Comparison of ENCODE assay signal across 8 mouse cellular contexts in the genomic region with DNA sequence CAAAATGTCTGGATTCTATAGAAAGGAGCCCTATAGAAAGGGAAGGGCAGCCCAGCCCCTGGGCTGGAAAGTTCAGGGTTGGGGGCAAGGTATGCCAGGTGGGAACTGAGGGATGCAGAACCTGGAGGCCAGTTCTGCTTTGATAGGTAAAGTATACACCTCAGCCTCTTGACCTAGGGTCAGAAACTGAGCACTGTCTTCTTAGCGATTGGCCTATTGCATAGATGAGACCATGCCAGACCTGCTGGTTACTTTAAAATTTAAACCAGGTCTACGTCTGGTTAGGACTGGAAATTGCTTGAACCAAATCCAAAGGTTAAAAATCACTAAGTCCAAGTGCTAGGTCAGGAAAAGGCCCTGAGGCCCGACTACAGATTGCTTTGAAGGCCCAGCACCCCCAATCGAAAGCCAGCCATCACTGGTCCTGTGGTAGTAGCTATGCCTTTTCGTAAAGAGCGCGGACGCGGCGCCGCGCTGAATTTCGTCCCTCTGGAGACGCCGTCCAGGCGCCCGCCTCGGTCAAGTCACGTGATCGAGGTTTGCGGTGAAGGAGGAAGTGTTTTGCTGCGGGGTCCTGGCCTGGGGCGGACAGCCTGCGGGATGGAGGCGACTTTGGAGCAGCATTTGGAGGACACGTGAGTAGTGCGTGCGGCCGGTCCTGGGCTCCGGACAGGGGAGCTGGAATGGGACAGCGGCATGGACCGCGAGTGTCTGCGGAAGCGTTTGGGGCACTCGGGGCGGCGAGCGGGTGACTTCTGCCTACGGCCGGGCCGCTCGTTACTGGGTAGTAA. TPM values are rescaled to one million over a fixed set of nuclear protein-coding genes. Genes with fewer than 3 reads are reported as not detected.
DNase-seq lines count a peak whose midpoint lies in the region; ATAC-seq and TF ChIP-seq lines count a peak whose summit lies in the region.

TSS of gene Lamtor5 (plus strand) at position 380 of the 791 bp plus-strand sequence.

- in situ Hi-C loops in ES-E14 (cut with MboI; ENCODE audit: low sequenced_read_pairs in 2 of 2, unreplicated experiment in 2 of 2) = no loop called here

- ATAC-seq in forebrain, embryonic 16.5 days = peak; percentile 88
- peak; percentile 92 for ATAC-seq in lung, embryonic 14.5 days (ENCODE audit: insufficient read depth)

- no peaks in the 10 kb centered on the region for H3K27me3 ChIP-seq in forebrain, embryonic 16.5 days (replicated peaks; ENCODE audit: control insufficient read depth, insufficient read depth, low read length)
- no peaks in the 10 kb centered on the region for H3K27me3 ChIP-seq in lung, embryonic 14.5 days (ENCODE audit: insufficient read depth, low read length)
- H3K27me3 ChIP-seq in thymus, adult 2 months (ENCODE audit: control insufficient read depth, insufficient read depth, low read length) = no peaks in the 10 kb centered on the region

- H3K27ac ChIP-seq in ES-E14 (ENCODE audit: insufficient read depth, low read depth, low read length, poor library complexity, severe bottlenecking) = no peak within 1 kb of the TSS
- H3K27ac ChIP-seq in forebrain, embryonic 16.5 days (ENCODE audit: low read length) = no peak within 1 kb of the TSS
- H3K27ac ChIP-seq in layer of hippocampus, adult 2 months = peak within 1 kb of the TSS; percentile 87
- no peak within 1 kb of the TSS for H3K27ac ChIP-seq in lung, embryonic 14.5 days (ENCODE audit: low read depth)
- 0 out of 2 replicates have a peak within 1 kb of the TSS, but pooled peaks have one; percentile 5 for H3K27ac ChIP-seq in olfactory bulb, adult 2 months (ENCODE audit: insufficient read depth, low read depth, low read length)
- no peak within 1 kb of the TSS for H3K27ac ChIP-seq in thymus, adult 2 months (ENCODE audit: control insufficient read depth, insufficient read depth, low read length)

- peak; percentile 81 for DNase-seq in ES-E14 (ENCODE audit: low read depth, low spot score)
- peak; percentile 90 for DNase-seq in cerebellum, adult 11-12 months
- DNase-seq in heart, postnatal 36 days = peak; percentile 90 to 91
- DNase-seq in layer of hippocampus, adult 2 months (ENCODE audit: low spot score in 2 of 2) = peak; percentile 89 to 92
- peak; percentile 96 for DNase-seq in lung, embryonic 14.5 days
- peak; percentile 91 for DNase-seq in thymus, adult 2 months

- peak; percentile 56 for TF ChIP-seq POLR2A in olfactory bulb, adult 2 months (IDR thresholded peaks at IDR 0.05; ENCODE audit: insufficient read depth, low read depth, low read length)
- TF ChIP-seq POLR2A in thymus, adult 2 months (IDR thresholded peaks at IDR 0.05; ENCODE audit: control insufficient read depth, extremely low read depth, insufficient read depth, low read length, poor library complexity) = 0 out of 2 replicates have a peak, but pooled peaks have one; percentile 20

- WGBS in forebrain, embryonic 16.5 days = 2% methylated on average over 43 of the region's 43 CpGs
- WGBS in lung, embryonic 14.5 days = 3% methylated on average over 43 of the region's 43 CpGs
- WGBS in olfactory bulb, adult 2 months = 1% methylated on average over 43 of the region's 43 CpGs
- WGBS in thymus, adult 2 months = 3% methylated on average over 43 of the region's 43 CpGs

- TF ChIP-seq CTCF in layer of hippocampus, adult 2 months (conservative IDR thresholded peaks at IDR 0.05) = no peak
- TF ChIP-seq CTCF in lung, embryonic 14.5 days (IDR thresholded peaks at IDR 0.05; ENCODE audit: low read depth) = no peak
- TF ChIP-seq CTCF in olfactory bulb, adult 2 months (IDR thresholded peaks at IDR 0.05; ENCODE audit: insufficient read depth, low read depth, low read length) = no peak
- TF ChIP-seq CTCF in thymus, adult 2 months (IDR thresholded peaks at IDR 0.05; ENCODE audit: borderline replicate concordance, control insufficient read depth, extremely low read depth, insufficient read depth, low read length, poor library complexity) = 0 out of 2 replicates have a peak, but pooled peaks have one; percentile 21

- intact Hi-C loops in heart, postnatal 36 days (cut with DNase I) = loop anchor here (2.0 to 5.0 kb wide), 2 partner anchors 54 to 186 kb away; partner anchors contain the start of gene Rbm15

- H3K9ac ChIP-seq in ES-E14 (ENCODE audit: insufficient read depth, low read depth, low read length, poor library complexity, severe bottlenecking) = peak within 1 kb of the TSS; percentile 89
- peak within 1 kb of the TSS; percentile 83 for H3K9ac ChIP-seq in forebrain, embryonic 16.5 days (replicated peaks; ENCODE audit: low read depth, low read length)
- H3K9ac ChIP-seq in lung, embryonic 14.5 days = peak within 1 kb of the TSS; percentile 78

- H3K4me3 ChIP-seq in ES-E14 (ENCODE audit: insufficient read depth in 1 of 2, low read depth in 1 of 2, low read length in 2 of 2, poor library complexity in 1 of 2, severe bottlenecking in 1 of 2) = peak within 1 kb of the TSS; percentile 78 to 98
- peak within 1 kb of the TSS; percentile 94 for H3K4me3 ChIP-seq in forebrain, embryonic 16.5 days (replicated peaks; ENCODE audit: low read length)
- H3K4me3 ChIP-seq in layer of hippocampus, adult 2 months = peak within 1 kb of the TSS; percentile 85
- peak within 1 kb of the TSS; percentile 72 for H3K4me3 ChIP-seq in lung, embryonic 14.5 days (ENCODE audit: low read depth, low read length)
- H3K4me3 ChIP-seq in olfactory bulb, adult 2 months (ENCODE audit: insufficient read depth, low read depth, low read length) = peak within 1 kb of the TSS; percentile 85
- peak within 1 kb of the TSS; percentile 65 for H3K4me3 ChIP-seq in thymus, adult 2 months (ENCODE audit: control insufficient read depth, insufficient read depth, low read length)

- H3K4me2 ChIP-seq in forebrain, embryonic 16.5 days (ENCODE audit: low read length) = peak within 1 kb of the TSS; percentile 92
- H3K4me2 ChIP-seq in lung, embryonic 14.5 days = peak within 1 kb of the TSS; percentile 75

- H3K36me3 ChIP-seq in ES-E14 (ENCODE audit: control insufficient read depth, insufficient read depth, low read length, poor library complexity, severe bottlenecking) = 0 out of 2 replicates have a peak, but pooled peaks cover 3% of the 10 kb centered on the region
- H3K36me3 ChIP-seq in forebrain, embryonic 16.5 days (ENCODE audit: control insufficient read depth, insufficient read depth) = peaks cover 11% of the 10 kb centered on the region
- peaks cover 16% of the 10 kb centered on the region for H3K36me3 ChIP-seq in lung, embryonic 14.5 days (ENCODE audit: insufficient read depth)
- peaks cover 21% of the 10 kb centered on the region for H3K36me3 ChIP-seq in thymus, adult 2 months (ENCODE audit: control insufficient read depth, insufficient read depth, low read length)

- H3K9me3 ChIP-seq in ES-E14 (ENCODE audit: control insufficient read depth, insufficient read depth, low read depth, low read length) = no peaks in the 10 kb centered on the region
- no peaks in the 10 kb centered on the region for H3K9me3 ChIP-seq in forebrain, embryonic 16.5 days (ENCODE audit: control insufficient read depth, low read length)
- H3K9me3 ChIP-seq in lung, embryonic 14.5 days (ENCODE audit: low read depth, low read length) = no peaks in the 10 kb centered on the region

- no peaks in the 10 kb centered on the region for H3K4me1 ChIP-seq in ES-E14 (ENCODE audit: control insufficient read depth in 2 of 2, insufficient read depth in 2 of 2, low read length in 2 of 2, poor library complexity in 1 of 2)
- H3K4me1 ChIP-seq in forebrain, embryonic 16.5 days (replicated peaks; ENCODE audit: control insufficient read depth, insufficient read depth, low read length) = peaks cover 17% of the 10 kb centered on the region
- H3K4me1 ChIP-seq in lung, embryonic 14.5 days (ENCODE audit: insufficient read depth) = no peaks in the 10 kb centered on the region
- H3K4me1 ChIP-seq in olfactory bulb, adult 2 months (ENCODE audit: control insufficient read depth, insufficient read depth, low read length) = no peaks in the 10 kb centered on the region; the same call in 1 of the 2 replicates
- H3K4me1 ChIP-seq in thymus, adult 2 months (replicated peaks; ENCODE audit: control insufficient read depth, insufficient read depth, low read length) = peaks cover 2% of the 10 kb centered on the region; the same call in 1 of the 2 replicates

TF ChIP-seq in ES-E14, 5 proteins besides CTCF, POLR2A, EP300 and RAD21:
- no peak for TF ChIP-seq ZC3H11A (IDR thresholded peaks at IDR 0.05; ENCODE audit: borderline replicate concordance, low read depth, low read length)
- TF ChIP-seq MAFK (IDR thresholded peaks at IDR 0.05; ENCODE audit: insufficient read depth, low read depth, low read length) = no peak
- no peak for TF ChIP-seq CHD2 (IDR thresholded peaks at IDR 0.05; ENCODE audit: low read depth, low read length)
- peak; percentile 70; the same call in 1 of the 2 replicates for TF ChIP-seq HCFC1 (IDR thresholded peaks at IDR 0.05; ENCODE audit: borderline replicate concordance, insufficient read depth, low read length)
- TF ChIP-seq ZNF384 (IDR thresholded peaks at IDR 0.05; ENCODE audit: low read depth, low read length) = no peak

RNA-seq across cellular contexts. Expression of gene Lamtor5, which starts in this region (rescaled TPM):
- total RNA-seq in ES-E14 (2012; rRNA removed) = 58.9 and 76.9 TPM in 2 replicates
- polyA plus RNA-seq in forebrain, embryonic 16.5 days (2015; fragmentation: Nextera tagmentation; extraction: Ambion mirVana) = 208 and 220 TPM in 2 replicates
- total RNA-seq in heart, postnatal 36 days (2021) = 10 to 100 TPM; 67.9 to 68.2 TPM
- total RNA-seq in layer of hippocampus, adult 2 months (2021) = 10 to 100 TPM; 61.4 to 65.2 TPM
- 184 and 195 TPM in 2 replicates for polyA plus RNA-seq in lung, embryonic 14.5 days (2014; fragmentation: Nextera tagmentation; extraction: Ambion mirVana)
- not detected in 2 replicates for polyA plus RNA-seq in olfactory bulb, adult 2 months (2012; ENCODE audit: insufficient read depth, insufficient read length, low replicate concordance, missing spikeins)
- polyA plus RNA-seq in thymus, adult 2 months (2012; rRNA removed) = 109 and 126 TPM in 2 replicates

Comparison
In these comparisons a context has a peak if more than half of its experiments do, and no peak if none do; other contexts are left out.
1. RNA of gene Lamtor5 (polyA plus RNA-seq): 208 to 220 TPM in forebrain, embryonic 16.5 days, 184 to 195 TPM in lung, embryonic 14.5 days and 109 to 126 TPM in thymus, adult 2 months; not detected in olfactory bulb, adult 2 months; every median in the first group is over 100 times any median in the second.
2. H3K27ac ChIP-seq: peak in layer of hippocampus, adult 2 months (single experiment) and olfactory bulb, adult 2 months (single experiment); none in ES-E14 (single experiment), forebrain, embryonic 16.5 days (single experiment), lung, embryonic 14.5 days (single experiment) and thymus, adult 2 months (single experiment).
3. Peak in every context shown above with its lines, with median percentiles within 50 percentile points of each other: DNase-seq, H3K4me3 ChIP-seq and H3K9ac ChIP-seq.